Mouse (Mus musculus) liver, postnatal 0 days (tissue): ENCODE results near the gene Grcc10.

Source experiments
- CTCF ChIP-seq: sonication (generic); IDR thresholded peaks from 2 replicates; pipeline ENCODE4 v1.5.1; 2016; ENCODE audit warnings: antibody characterized with exemption, low read depth
- EP300 ChIP-seq: IDR thresholded peaks from 2 replicates; pipeline ENCODE4 v1.6.1; 2016; ENCODE audit warnings: antibody characterized with exemption, low read depth, mild to moderate bottlenecking

- TF ChIP-seq CTCF (no peak), EP300 (no peak)
Observed at GRCm38 (mm10) chr6:124743647-124744046, 2.5 kb upstream of the Grcc10 start.
